Mouse (Mus musculus): ENCODE measurements around the gene Rbfox1.

Rbfox1 gene

GRCm38 (mm10) chr16:6949666-6950065, 1064.5 kb downstream of the Rbfox1 start:
- no peak for DNase-seq (ENCODE audit: low spot score)

DNA sequence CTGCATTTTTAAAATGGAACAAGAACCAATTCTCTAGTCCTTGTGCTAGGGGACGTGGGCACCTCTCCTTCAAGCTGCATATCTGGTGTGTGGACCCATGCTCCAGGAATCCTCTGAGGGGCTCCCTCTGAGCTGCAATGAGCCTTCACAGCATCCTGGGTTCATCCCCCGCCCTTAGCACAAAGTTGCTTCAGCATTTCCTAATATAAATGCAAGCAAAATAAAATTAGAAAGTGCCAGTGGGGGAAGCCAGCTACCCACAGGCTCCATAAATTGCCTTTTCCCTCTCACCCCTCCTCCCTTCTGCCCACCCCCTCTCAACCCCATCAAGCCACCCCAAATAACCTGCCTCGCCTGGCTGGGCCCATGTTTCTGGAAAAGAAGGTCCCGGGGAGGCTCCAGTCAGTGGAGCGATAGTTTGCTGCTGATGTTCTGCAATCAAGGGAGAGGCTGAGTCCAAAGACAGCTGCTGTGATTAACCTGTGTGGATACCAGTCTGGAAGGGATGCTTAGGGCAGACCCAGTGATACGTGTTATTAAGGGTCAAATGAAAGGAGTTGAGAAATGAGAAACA, 1070.0 kb downstream of the Rbfox1 start:
- DNase-seq (ENCODE audit: low spot score): no peak

GRCm38 (mm10) chr16:6961931-6962379, 1076.8 kb downstream of the Rbfox1 start:
- DNase-seq (ENCODE audit: low spot score): no peak

GRCm38 (mm10) chr16:6962508-6962907, 1077.4 kb downstream of the Rbfox1 start:
- no peak for DNase-seq (ENCODE audit: low spot score)

DNA sequence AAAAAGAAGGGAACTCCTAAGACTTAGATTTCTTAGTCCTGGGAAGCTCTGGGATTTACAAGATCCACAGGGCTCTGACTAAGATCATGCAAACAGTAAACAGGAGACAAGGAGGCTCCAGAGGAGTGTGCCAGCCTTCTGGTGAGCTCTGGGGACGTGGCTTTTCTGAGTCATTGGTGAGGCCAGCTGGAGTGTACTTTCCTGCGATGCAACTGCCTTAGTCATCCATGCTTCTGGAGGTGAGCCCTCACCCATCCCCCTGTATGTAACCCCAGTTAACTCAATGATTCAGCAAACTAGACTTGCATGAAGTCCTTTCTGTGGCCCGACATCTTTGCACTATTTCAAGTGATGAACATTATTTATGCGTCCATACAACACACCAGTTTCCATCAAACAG, 1078.4 kb downstream of the Rbfox1 start:
- DNase-seq (ENCODE audit: low spot score): no peak

- DNase-seq (ENCODE audit: low spot score): no peak
Observed at GRCm38 (mm10) chr16:6964720-6965583, 1079.8 kb downstream of the Rbfox1 start.

- DNase-seq (ENCODE audit: low spot score): no peak
Observed at GRCm38 (mm10) chr16:6969986-6970385, 1084.8 kb downstream of the Rbfox1 start.

- no peak for DNase-seq (ENCODE audit: low spot score)
Observed at GRCm38 (mm10) chr16:6976341-6976740, 1091.2 kb downstream of the Rbfox1 start.

DNA sequence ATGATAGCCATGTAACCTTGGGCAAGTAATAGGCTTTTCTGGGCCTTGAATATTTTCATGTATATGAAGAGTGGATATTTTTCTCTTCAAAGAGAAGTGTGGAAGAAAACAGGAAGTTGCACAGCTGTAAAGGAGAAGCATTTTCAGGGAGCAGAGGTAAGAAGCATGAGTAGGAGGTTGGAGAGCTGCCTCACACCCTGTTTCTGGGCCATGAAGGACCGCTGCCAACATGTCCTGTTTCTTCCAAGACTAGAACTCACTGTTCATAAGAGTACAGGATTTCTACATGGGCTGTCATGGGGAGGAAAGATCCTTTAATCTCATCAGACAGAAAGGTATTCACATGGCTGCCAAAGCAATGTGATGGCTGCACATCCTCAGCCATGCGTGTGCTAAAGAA, 1098.8 kb downstream of the Rbfox1 start:
- no peak for DNase-seq (ENCODE audit: low spot score)

DNA sequence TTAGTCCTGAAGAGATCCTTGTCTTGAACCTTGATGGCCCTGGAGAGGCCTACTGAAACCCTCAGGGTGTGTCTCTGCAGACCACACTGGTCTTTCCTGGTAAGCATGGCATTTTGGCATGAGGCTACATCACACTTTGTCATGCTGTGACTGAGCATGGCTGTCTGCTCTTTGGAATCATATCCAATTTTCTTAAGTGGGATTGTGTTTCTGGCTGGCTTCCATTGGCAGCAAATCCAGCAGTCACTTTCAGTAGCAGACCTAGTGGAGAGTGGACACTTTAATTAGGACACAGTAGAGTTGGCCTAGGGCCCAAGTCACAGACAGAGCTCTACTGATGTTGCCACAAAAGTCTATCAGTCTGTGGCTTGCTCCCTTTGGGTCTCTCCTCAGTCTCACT, 1100.9 kb downstream of the Rbfox1 start:
- DNase-seq (ENCODE audit: low spot score): no peak

GRCm38 (mm10) chr16:6986494-6986893, 1101.3 kb downstream of the Rbfox1 start:
- DNase-seq (ENCODE audit: low spot score): no peak

- DNase-seq (ENCODE audit: low spot score): no peak
Observed at GRCm38 (mm10) chr16:6992251-6992650, 1107.1 kb downstream of the Rbfox1 start.

DNA sequence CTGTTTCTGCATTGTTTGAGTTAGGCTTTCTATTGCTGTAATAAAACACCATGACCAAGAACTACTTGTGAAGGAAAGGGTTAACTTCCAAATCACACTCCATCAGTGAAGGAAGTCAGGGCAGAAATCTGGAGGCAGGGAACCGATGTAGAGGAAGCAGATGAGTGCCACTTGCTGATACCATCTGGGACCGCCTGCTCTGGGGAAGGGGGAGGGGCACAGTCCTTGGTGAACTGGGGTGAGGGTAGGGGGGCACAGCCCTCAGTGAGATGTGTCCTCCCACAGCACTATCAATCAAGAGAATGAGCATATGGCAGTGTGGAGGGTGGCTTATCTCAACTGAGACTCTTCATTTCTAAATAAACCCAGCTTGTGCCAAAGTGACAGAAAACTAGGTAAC, 1108.0 kb downstream of the Rbfox1 start:
- DNase-seq (ENCODE audit: low spot score): no peak

GRCm38 (mm10) chr16:6997109-6997508, 1112.0 kb downstream of the Rbfox1 start:
- no peak for DNase-seq (ENCODE audit: low spot score)

DNA sequence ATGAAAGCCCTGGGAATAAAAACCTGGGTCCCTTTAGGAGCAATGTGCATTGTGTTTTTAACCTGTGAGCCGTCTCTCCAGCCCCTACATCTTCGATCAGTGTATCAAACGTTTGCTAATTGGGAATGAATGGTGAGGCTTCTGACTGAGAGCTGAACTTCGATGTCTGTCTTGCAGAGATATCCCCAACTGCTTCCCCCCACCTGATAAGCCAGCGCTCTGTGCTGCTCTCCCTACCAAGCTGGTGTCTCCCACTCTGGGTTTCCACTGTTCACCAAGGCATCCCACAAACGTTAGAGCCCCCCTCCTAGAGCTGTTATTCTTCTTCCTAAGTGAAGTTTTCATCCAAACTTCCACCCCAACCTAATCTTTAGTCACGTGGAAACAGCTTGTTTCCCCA, 1112.7 kb downstream of the Rbfox1 start:
- DNase-seq (ENCODE audit: low spot score): no peak

DNA sequence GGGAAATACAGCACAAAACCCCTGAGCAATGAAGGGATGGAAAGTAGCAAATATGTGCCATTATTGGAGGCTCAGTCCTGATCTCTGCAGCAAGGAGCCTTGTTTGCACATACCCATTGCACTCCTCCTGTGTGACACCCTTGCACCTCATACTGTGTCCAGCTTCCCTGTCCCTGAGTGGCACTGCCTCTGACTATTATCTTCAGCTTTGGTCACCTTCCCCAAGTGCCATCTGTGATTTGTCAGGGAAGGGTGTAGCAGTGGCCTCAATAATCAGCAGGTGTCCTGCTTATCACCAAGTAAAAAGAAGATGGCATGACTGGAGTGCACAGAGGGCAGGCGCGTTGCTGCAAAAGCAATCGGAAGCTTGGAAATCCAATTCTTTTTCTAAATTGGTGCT, 1119.4 kb downstream of the Rbfox1 start:
- DNase-seq (ENCODE audit: low spot score): no peak

DNA sequence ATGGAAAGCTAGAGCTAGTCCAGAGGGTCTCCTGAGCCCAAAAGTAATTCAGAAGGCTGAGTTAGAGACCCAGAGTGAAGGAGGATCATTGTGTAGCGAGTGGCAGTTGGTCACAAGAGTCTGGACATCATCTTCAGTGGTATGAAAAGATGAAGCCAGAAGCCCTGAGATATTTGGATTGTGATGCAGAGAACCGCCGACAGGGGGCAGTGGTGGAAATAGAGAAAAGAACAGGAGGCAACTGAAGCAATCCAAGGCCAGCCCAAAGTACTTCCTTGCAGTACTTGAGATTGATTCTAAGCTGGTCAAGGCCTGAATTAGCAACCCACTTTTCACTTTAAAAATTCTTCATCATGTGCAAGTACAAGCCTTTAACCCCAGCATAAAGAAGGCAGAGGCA, 1120.3 kb downstream of the Rbfox1 start:
- DNase-seq (ENCODE audit: low spot score): no peak

- DNase-seq (ENCODE audit: low spot score): no peak
Observed at GRCm38 (mm10) chr16:7017310-7017709, 1132.2 kb downstream of the Rbfox1 start.

DNA sequence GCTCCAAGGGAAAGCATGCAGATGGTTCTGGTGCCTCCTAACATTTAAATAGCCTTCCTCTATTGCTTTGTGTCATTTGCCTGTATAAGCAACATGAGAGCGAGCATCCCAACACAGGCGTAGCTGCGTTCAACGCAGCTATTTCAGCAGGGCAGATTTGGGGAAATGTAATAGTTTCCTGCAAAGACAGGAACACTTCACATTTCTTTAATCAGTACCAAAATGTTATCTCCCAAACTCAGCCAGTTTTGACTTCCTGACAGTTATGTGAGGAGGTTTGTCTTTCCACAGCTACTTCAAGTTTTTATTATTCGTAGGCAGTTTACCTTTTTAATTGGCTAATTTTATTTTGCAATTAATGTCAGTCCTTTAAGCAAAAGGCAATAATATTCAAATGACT, 1149.1 kb downstream of the Rbfox1 start:
- DNase-seq (ENCODE audit: low spot score): no peak

GRCm38 (mm10) chr16:7036566-7036965, 1151.4 kb downstream of the Rbfox1 start:
- no peak for DNase-seq (ENCODE audit: low spot score)

DNA sequence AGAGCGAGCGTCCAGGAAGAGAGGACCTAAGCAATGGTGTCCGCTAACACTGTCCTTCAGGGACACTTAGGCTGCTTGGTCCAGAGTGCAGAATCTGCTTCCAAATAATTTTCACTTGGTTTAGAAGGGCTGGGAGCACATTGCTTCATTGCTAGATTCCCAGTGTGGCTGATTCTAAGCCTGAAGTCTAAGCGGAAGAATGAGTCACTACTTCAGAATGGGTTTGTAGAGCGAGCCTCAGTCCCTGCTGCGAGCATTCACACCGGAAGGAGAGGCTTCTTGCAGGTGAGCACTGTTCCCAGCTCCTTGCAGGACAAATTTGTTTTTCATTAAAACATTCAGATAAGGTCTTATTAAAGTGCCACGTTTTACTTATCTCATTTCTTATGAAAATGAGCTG, 1151.8 kb downstream of the Rbfox1 start:
- no peak for DNase-seq (ENCODE audit: low spot score)

GRCm38 (mm10) chr16:7038639-7039260, 1153.6 kb downstream of the Rbfox1 start:
- DNase-seq (ENCODE audit: low spot score): no peak

All from urinary bladder, postnatal 10 days (tissue).